Mouse (Mus musculus) stomach, embryonic 14.5 days (tissue): ENCODE measurements around the gene Homer3. TPM values are rescaled to one million over a fixed set of nuclear protein-coding genes. Genes with fewer than 3 reads are reported as not detected.

Source experiments
- ATAC-seq: fragments of 200-750 bp; cut with Nextera tagmentation; 2 replicates; pipeline ENCODE4 v1.8.0; 2017; ENCODE audit warnings: low read depth, moderate TSS enrichment; ENCODE audit not compliant: insufficient number of reproducible peaks, insufficient read depth, low FRiP score
- H3K27ac ChIP-seq: fragments of 300-500 bp; sonication (generic); 2 replicates; pipeline ENCODE4 v1.5.1; 2014; ENCODE audit warnings: mild to moderate bottlenecking, low read length, moderate library complexity, mixed read lengths
- H3K27me3 ChIP-seq: fragments of 300-500 bp; sonication (generic); 2 replicates; pipeline ENCODE4 v1.6.1; 2014; ENCODE audit warnings: low read length, control low read depth, mixed read lengths; ENCODE audit not compliant: control insufficient read depth, insufficient read depth
- H3K36me3 ChIP-seq: fragments of 300-500 bp; sonication (generic); 2 replicates; pipeline ENCODE4 v1.6.1; 2014; ENCODE audit warnings: mild to moderate bottlenecking, control low read depth, low read length, moderate library complexity, mixed read lengths; ENCODE audit not compliant: control insufficient read depth, insufficient read depth
- H3K4me1 ChIP-seq: fragments of 300-500 bp; sonication (generic); 2 replicates; pipeline ENCODE4 v1.6.1; 2014; ENCODE audit warnings: low read length, control low read depth, mixed read lengths; ENCODE audit not compliant: control insufficient read depth, insufficient read depth
- H3K4me2 ChIP-seq: fragments of 300-500 bp; sonication (generic); replicated peaks from 2 replicates; pipeline ENCODE4 v1.6.1; 2014; ENCODE audit warnings: low read depth, low read length, control low read depth
- H3K4me3 ChIP-seq: fragments of 300-500 bp; sonication (generic); 2 replicates; pipeline ENCODE4 v1.5.1; 2014; ENCODE audit warnings: low read depth, low read length, control low read depth
- H3K9ac ChIP-seq: fragments of 300-500 bp; sonication (generic); replicated peaks from 2 replicates; pipeline ENCODE4 v1.6.1; 2014; ENCODE audit warnings: low read depth, mild to moderate bottlenecking, control low read depth, low read length, moderate library complexity, mixed read lengths
- H3K9me3 ChIP-seq: fragments of 300-500 bp; sonication (generic); 2 replicates; pipeline ENCODE4 v1.6.1; 2016; ENCODE audit warnings: low read depth, low read length, control low read depth; ENCODE audit not compliant: control insufficient read depth
- WGBS: fragments of 180-500 bp; shearing (Covaris S2); extraction: QIAGEN DNeasy Blood & Tissue Kit; methylation state at CpG from one replicate; pipeline ENCODE4 v1.1.7; 2014; 5-methylcytosine and 5-hydroxymethylcytosine counted together
- polyA plus RNA-seq: library from polyadenylated mRNA; unstranded; fragments of >200 nt; fragmentation: Nextera tagmentation; extraction: Ambion mirVana; gene quantifications from 2 replicates; pipeline ENCODE4 v1.2.1, GENCODE M21; 2014

The Homer3 gene
- polyA plus RNA-seq, 1 experiment from 2014 or later = 33.7 TPM

DNA sequence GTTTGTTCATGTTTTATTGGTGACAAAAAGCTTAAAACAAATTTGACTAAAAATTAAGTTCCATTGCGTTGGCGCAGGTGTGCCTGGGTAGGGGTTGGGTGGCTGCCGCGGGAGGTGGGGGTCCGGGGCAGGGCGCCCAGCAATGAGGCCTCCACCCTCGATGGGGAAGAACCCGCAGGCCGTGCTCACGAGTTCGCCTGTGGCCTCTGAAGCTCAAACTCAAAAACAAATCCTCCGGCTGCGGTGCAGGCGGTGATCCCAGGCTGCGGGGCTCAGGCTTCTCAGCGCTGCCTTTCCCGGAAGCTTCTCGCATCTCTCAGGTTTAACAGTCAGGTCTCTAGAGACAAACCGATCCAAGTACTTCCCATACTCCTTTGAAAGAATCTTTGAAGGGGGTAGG, 48.9 kb downstream of the Homer3 start:
- no peak for ATAC-seq
- Histone ChIP-seq H3K36me3 (peaks cover 53% of the 10 kb centered on the region), H3K9me3 (no peaks in the 10 kb centered on the region), H3K4me1 (peaks cover 13% of the 10 kb centered on the region), H3K9ac (no peak overlapping the region), H3K4me2 (no peak overlapping the region), H3K27ac (no peak overlapping the region), H3K27me3 (no peaks in the 10 kb centered on the region), H3K4me3 (no peak overlapping the region)
- 69% methylated on average over 19 of the region's 19 CpGs for WGBS

DNA sequence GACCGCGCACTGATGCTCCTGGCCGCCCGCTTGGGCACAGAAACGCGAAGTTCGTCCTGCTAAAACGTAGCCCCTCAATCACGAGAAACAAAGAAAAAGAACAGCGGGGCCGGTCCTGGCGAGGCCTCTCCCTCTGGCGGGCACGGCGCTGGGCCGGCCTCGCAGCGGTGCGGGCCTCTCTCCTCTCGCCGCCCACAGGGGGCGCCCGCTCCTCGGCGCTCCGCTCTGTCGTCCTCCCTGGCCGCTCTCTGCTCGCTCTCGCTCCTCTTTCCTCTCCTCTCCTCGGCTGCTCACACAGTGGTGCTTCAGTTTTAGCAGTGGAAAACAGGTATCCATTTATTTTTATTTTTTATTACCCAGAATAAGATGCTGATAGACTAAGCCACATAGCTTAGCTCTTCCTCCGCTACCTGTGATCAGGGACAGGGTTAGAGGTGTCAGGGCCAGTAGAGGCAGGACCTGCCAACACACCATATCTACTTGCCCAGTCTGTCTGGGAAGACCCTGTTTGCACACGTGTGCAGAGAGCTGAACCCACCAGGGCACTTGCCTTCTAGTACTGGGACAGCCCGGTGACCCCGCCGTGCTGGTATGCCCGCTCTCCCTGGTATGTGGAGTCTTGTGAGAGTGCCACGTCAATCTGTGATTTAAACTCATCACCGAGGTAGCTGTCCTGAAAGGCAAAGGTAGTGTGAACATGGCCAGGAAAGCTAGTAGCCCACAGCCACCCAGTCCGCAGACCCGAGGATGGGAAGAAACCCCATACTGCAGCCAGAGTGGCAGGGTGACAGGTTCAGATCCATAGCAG, 49.6 kb downstream of the Homer3 start:
- ATAC-seq = peak; percentile 66; the same call in 1 of the 2 replicates
- Histone ChIP-seq H3K9ac (no peak overlapping the region), H3K27ac (no peak overlapping the region), H3K4me2 (no peak overlapping the region), H3K36me3 (peaks cover 61% of the 10 kb centered on the region), H3K4me1 (peaks cover 13% of the 10 kb centered on the region), H3K9me3 (no peaks in the 10 kb centered on the region), H3K27me3 (no peaks in the 10 kb centered on the region), H3K4me3 (no peak overlapping the region)
- WGBS = 26% methylated on average over 41 of the region's 41 CpGs

DNA sequence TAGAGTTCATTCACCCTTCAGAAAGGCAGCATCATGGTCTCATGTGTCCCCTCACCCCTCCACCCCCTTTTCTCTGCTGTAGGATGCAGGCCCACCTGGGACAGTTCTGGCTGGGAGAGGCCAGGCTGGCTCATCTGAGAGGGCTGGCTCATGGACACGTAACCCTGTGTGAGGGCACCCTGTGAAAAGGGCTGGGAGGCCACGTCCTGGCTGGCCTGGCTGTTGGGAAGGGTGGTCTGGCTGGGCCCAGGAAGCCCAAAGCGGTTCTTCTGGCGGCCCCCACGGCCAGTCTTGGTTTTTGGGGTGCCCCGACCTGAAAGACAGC, 50.2 kb downstream of the Homer3 start:
- no peak for ATAC-seq
- Histone ChIP-seq H3K9ac (no peak overlapping the region), H3K9me3 (no peaks in the 10 kb centered on the region), H3K36me3 (peaks cover 66% of the 10 kb centered on the region), H3K4me1 (peaks cover 13% of the 10 kb centered on the region), H3K4me3 (no peak overlapping the region), H3K27ac (no peak overlapping the region), H3K27me3 (no peaks in the 10 kb centered on the region), H3K4me2 (no peak overlapping the region)
- WGBS = 96% methylated on average over 6 of the region's 6 CpGs

DNA sequence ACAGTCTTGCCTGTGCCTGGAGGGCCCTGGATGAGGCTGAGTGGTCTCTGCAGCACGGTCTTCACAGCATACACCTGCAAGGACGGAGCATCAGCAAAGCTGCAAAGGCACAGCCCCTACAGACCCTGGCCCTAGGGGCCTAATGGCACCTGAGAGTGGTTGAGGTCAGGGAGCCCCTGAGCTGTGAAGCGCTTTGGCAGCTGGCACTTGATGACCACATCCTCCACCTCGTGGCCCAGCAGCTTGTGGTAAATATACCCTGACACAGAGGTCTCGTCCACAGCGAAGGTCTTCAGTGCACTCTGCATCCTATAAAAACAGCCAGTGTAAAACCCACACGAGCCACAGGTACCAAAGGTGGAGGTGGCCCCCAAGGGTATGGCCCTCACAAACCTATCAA, 56.3 kb downstream of the Homer3 start:
- no peaks in the 10 kb centered on the region for H3K4me1 ChIP-seq
- H3K36me3 ChIP-seq = peaks cover 91% of the 10 kb centered on the region
- H3K9me3 ChIP-seq = no peaks in the 10 kb centered on the region
- H3K9ac ChIP-seq = no peak overlapping the region
- no peaks in the 10 kb centered on the region for H3K27me3 ChIP-seq
- H3K27ac ChIP-seq = no peak overlapping the region
- no peak for ATAC-seq
- H3K4me2 ChIP-seq = no peak overlapping the region
- H3K4me3 ChIP-seq = no peak overlapping the region
- 90% methylated on average over 7 of the region's 7 CpGs for WGBS

DNA sequence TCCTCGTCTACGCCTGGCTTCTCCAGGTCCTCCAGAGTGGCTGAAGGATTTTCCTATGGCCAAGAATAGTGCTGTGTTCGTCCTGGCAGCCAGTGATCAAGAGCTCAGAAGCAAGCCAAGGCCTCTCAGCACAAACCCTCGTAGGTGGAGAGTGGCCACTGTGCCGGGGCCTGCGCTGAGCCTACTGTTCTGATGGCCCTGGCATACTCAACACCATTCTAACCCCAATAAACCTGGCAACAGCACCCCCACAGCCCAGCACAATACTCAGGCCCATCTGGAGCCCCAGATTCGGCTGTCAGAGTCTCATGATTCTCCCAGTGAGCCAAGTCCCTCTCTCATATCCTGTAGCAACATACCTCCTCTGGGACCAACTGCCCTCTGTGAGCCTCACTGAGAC, 58.0 kb downstream of the Homer3 start:
- no peaks in the 10 kb centered on the region for H3K27me3 ChIP-seq
- no peak overlapping the region for H3K9ac ChIP-seq
- no peak for ATAC-seq
- no peak overlapping the region for H3K27ac ChIP-seq
- 90% methylated on average over 7 of the region's 7 CpGs for WGBS
- no peak overlapping the region for H3K4me2 ChIP-seq
- no peaks in the 10 kb centered on the region for H3K9me3 ChIP-seq
- H3K36me3 ChIP-seq = peaks cover 74% of the 10 kb centered on the region
- no peaks in the 10 kb centered on the region for H3K4me1 ChIP-seq
- H3K4me3 ChIP-seq = no peak overlapping the region

DNA sequence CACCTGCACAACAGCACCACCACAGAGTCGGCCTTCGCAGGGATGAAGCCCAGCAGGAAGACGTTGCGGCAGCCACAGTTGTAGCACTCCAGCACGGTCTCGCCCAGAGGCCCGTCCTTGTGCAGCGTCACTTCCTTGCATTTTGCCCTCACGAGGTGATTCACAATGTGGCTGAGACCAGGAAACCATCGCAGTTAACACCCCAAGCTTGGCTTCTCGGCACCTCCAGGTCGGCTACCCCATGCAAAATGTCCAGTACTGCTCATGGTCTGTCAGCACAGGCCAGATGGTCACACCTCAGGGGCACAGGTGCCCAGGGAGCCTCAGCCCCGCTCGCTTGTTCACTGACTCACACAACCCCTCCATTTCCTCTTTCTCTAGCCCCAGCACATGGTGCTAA, 59.4 kb downstream of the Homer3 start:
- Histone ChIP-seq H3K9ac (no peak overlapping the region), H3K27ac (no peak overlapping the region), H3K9me3 (no peaks in the 10 kb centered on the region), H3K4me1 (no peaks in the 10 kb centered on the region), H3K36me3 (peaks cover 65% of the 10 kb centered on the region), H3K4me2 (no peak overlapping the region), H3K27me3 (no peaks in the 10 kb centered on the region), H3K4me3 (no peak overlapping the region)
- WGBS = 92% methylated on average over 14 of the region's 14 CpGs
- ATAC-seq = no peak

DNA sequence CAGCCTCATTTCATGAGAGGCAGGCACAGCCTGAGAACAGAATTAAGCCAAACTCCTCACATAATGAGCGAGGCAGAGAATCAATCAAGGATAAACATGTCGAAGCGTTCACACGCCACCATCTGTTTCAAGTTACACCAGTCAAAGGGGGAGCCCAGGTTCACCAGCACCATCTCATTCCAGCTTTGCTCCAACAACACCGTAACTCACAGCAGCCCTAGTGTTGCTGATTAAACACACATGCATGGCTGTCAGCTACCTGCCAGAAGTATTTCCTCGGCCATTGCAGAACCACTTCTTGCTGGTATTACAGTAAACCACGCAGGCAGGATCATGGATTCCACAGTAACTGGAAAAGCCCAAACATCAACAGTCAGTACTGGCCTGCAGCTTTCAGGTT, 60.4 kb downstream of the Homer3 start:
- Histone ChIP-seq H3K9ac (no peak overlapping the region), H3K36me3 (peaks cover 54% of the 10 kb centered on the region), H3K9me3 (no peaks in the 10 kb centered on the region), H3K27me3 (no peaks in the 10 kb centered on the region), H3K4me3 (no peak overlapping the region), H3K4me1 (no peaks in the 10 kb centered on the region), H3K4me2 (no peak overlapping the region), H3K27ac (no peak overlapping the region)
- no peak for ATAC-seq
- WGBS = 59% methylated on average over 7 of the region's 7 CpGs

DNA sequence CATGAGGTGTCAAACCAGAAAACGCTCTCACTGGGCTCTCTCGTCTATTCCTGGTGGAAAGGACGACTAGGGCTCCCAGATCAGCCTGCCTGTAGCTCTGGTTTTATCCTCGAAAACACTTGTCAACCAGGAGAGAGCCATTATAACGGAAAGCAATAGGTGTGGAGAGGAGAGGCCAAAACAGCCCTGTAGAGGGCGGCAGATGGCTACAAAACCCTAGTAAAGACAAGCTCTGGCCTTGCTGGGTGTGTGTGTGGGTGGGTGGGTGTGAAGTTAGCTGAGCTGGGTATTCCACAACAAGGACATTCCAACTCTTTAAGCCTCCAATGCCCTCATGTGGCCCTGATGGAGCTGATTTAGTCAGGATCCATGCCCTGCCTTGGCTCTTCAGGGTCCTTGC, 61.1 kb downstream of the Homer3 start:
- no peak overlapping the region for H3K27ac ChIP-seq
- H3K27me3 ChIP-seq = no peaks in the 10 kb centered on the region
- H3K9ac ChIP-seq = no peak overlapping the region
- H3K9me3 ChIP-seq = no peaks in the 10 kb centered on the region
- 53% methylated on average over 6 of the region's 6 CpGs for WGBS
- H3K4me2 ChIP-seq = no peak overlapping the region
- no peaks in the 10 kb centered on the region for H3K4me1 ChIP-seq
- peaks cover 48% of the 10 kb centered on the region for H3K36me3 ChIP-seq
- no peak overlapping the region for H3K4me3 ChIP-seq
- no peak for ATAC-seq
